Mouse (Mus musculus) lung, adult 2 months (tissue): ENCODE results near the gene Ercc6l2. TPM values are rescaled to one million over a fixed set of nuclear protein-coding genes. Genes with fewer than 3 reads are reported as not detected.

Source experiments
- DNase-seq: peaks from one replicate; pipeline ENCODE4 v3.0.0; 2022
- H3K4me1 ChIP-seq: fragments of 200-500 bp; 2 replicates; pipeline ENCODE4 v1.6.1; 2011; ENCODE audit warnings: low read length; ENCODE audit not compliant: control insufficient read depth, insufficient read depth
- H3K4me3 ChIP-seq: fragments of 200-500 bp; replicated peaks from 2 replicates; pipeline ENCODE3; 2011; ENCODE audit warnings: low read depth, mild to moderate bottlenecking, control low read depth, low read length; ENCODE audit errors: extremely low read depth
- CTCF ChIP-seq: fragments of 200-500 bp; IDR thresholded peaks from 2 replicates; pipeline ENCODE4 v1.5.1; 2011; ENCODE audit warnings: mild to moderate bottlenecking, low read length, control low read depth; ENCODE audit not compliant: insufficient read depth
- POLR2A ChIP-seq: fragments of 200-500 bp; IDR thresholded peaks from 2 replicates; pipeline ENCODE4 v1.6.1; 2011; ENCODE audit warnings: low read depth, mild to moderate bottlenecking, control low read depth, low read length, borderline replicate concordance; ENCODE audit errors: extremely low read depth
- WGBS: fragments of 180-500 bp; shearing (Covaris S2); methylation state at CpG from one replicate; pipeline ENCODE4 v1.1.7; 2018; 5-methylcytosine and 5-hydroxymethylcytosine counted together
- polyA plus RNA-seq: library from polyadenylated mRNA; depleted of rRNA; stranded (reverse); fragments of >200 nt; gene quantifications from 2 replicates; pipeline ENCODE4 v1.2.3, GENCODE M21; 2012; rRNA removed

Ercc6l2 gene
- polyA plus RNA-seq, 1 experiment: 4.2 TPM

DNA sequence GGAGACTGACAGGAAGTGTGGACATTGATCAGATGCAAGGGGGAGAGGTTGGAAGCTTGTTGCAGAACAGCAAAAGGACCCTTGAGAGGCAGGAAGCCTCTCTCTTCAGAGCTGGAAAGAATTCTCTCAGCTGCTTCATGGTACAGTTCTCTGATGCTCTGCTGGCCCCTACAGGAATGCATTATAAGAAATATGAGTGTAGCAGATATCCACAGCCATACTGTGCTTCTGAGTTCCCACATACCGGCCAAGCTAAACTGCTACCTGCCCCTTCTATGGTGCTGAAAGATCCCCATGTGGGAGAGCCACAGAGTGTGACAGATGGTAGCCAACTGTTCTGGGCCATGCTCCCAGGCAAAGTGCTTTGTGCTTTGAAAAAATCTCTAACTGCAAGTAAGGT is 114.3 kb downstream of the Ercc6l2 start:
- 34% methylated on average over 1 of the region's 1 CpGs for WGBS
- Histone ChIP-seq H3K4me3 (no peak overlapping the region), H3K4me1 (no peaks in the 10 kb centered on the region; the same call in 1 of the 2 replicates)
- DNase-seq: no peak
- no peak for TF ChIP-seq CTCF
- TF ChIP-seq POLR2A: no peak

- Histone ChIP-seq H3K4me1 (no peaks in the 10 kb centered on the region; the same call in 1 of the 2 replicates), H3K4me3 (no peak overlapping the region)
- no peak for DNase-seq
- no peak for TF ChIP-seq POLR2A
- no peak for TF ChIP-seq CTCF
- 63% methylated on average over 5 of the region's 5 CpGs for WGBS
These were observed 115.0 kb downstream of the Ercc6l2 start for GRCm38 (mm10) chr13:63929917-63930515.

DNA sequence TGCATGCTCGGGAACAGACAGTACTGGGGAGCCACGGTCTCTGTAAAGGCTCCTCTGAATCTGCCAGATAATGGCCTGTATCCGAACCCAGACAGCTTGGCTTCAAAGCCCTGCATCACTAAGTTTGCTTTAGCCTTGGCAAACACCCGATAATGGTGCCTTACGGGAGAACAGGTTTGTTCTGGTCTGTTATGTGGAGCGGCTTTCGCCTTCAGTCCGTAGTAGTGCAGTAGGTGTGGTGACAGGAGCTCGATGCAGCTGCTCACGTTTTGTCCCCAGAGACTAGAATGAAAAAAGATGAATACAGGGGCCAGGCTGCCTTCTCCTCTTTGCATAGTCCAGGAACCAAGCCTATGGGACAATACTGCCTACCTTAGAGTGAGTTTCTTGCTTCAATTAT is 115.5 kb downstream of the Ercc6l2 start:
- 65% methylated on average over 10 of the region's 10 CpGs for WGBS
- Histone ChIP-seq H3K4me3 (no peak overlapping the region), H3K4me1 (no peaks in the 10 kb centered on the region; the same call in 1 of the 2 replicates)
- no peak for DNase-seq
- TF ChIP-seq POLR2A (no peak), CTCF (no peak)

- DNase-seq: no peak
- Histone ChIP-seq H3K4me3 (no peak overlapping the region), H3K4me1 (no peaks in the 10 kb centered on the region)
- TF ChIP-seq POLR2A: no peak
- TF ChIP-seq CTCF: no peak
- WGBS: 74% methylated on average over 9 of the region's 9 CpGs
These were observed 121.3 kb downstream of the Ercc6l2 start for GRCm38 (mm10) chr13:63936369-63936768.

- WGBS: 38% methylated on average over 1 of the region's 1 CpGs
- Histone ChIP-seq H3K4me1 (no peaks in the 10 kb centered on the region), H3K4me3 (no peak overlapping the region)
- TF ChIP-seq POLR2A (no peak), CTCF (no peak)
- no peak for DNase-seq
These were observed 125.2 kb downstream of the Ercc6l2 start for GRCm38 (mm10) chr13:63940257-63940656.

DNA sequence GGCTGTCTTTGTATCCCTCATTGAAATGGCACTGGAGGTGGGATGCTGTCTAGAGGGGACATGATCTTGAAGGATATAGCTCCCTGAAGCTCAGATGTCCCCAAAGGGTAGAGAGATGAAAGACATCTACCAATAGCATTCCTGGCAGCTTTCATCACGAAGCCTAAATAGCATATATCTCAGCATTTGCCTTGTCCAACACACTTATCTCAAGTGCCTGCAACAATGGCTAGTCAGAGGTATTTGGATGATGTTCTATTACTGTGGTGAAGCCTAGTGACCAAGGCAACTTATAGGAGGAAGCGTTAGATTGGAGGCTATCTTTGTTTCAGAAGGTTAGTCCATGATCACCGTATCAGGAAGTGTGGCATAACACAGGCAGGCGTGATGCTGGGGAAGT is 126.1 kb downstream of the Ercc6l2 start:
- no peaks in the 10 kb centered on the region for H3K4me1 ChIP-seq
- 89% methylated on average over 4 of the region's 4 CpGs for WGBS
- no peak for DNase-seq
- no peak for TF ChIP-seq CTCF
- no peak for TF ChIP-seq POLR2A
- no peak overlapping the region for H3K4me3 ChIP-seq

GRCm38 (mm10) chr13:63943605-63944004 is 128.6 kb downstream of the Ercc6l2 start:
- no peak for DNase-seq
- H3K4me1 ChIP-seq: no peaks in the 10 kb centered on the region
- WGBS: 80% methylated on average over 7 of the region's 7 CpGs
- H3K4me3 ChIP-seq: no peak overlapping the region
- TF ChIP-seq CTCF: no peak

DNA sequence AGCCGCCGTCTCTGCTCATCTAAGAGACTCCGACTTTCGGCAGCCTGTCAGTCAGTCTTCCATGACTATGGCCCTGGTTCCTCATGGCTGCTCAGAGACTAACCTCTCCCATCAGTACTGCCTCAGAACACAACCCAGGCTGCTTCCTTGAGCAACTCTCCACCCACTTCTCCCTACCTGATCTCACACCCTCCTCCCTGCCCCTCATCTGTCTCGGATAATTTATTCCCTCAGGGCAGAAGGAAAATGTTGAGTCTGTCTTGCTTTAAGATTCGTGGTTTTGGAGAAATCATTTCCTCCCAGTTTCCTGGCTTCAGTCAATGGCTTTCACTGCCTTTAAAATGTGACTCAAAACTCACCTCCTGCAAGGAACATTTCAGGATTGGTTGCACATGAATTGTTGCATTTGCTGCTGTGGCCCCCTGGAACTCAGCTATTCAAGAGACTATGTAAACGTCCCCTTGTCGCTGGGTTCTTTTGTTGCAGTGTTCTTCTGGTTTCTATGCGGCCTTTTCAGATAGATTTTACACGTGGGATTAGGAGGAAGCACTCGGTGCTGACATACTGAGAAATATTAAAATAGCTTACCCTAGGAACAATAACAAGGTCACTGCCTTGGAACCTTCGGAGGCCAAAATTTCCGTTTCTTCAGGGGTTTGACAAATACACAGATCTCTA is 129.4 kb downstream of the Ercc6l2 start:
- 60% methylated on average over 13 of the region's 13 CpGs for WGBS

More for the DNA sequence above, 129.4 kb downstream of the Ercc6l2 start:
- Histone ChIP-seq H3K4me3 (no peak overlapping the region), H3K4me1 (no peaks in the 10 kb centered on the region)
- no peak for TF ChIP-seq CTCF
- TF ChIP-seq POLR2A: no peak
- no peak for DNase-seq

Other genes with a start within 250 kb of the Ercc6l2 start
- 41.4 and 47.6 TPM in 2 replicates for gene Ptch1, start 241.6 kb upstream of the Ercc6l2 start, polyA plus RNA-seq